Mouse (Mus musculus) heart, adult 2 months (tissue): ENCODE measurements at regions not wholly inside any gene's neighbourhood (a gene's known extent, or its start where the extent isn't known, plus 50 kb on each side); places are given as distances from the start of the nearest gene placed in this dataset.

Experiments
- DNase-seq, 2 experiments: peaks; one replicate each; pipeline ENCODE4 v3.0.0; 2021
- H3K27ac ChIP-seq: fragments of 200-600 bp; 2 replicates; pipeline ENCODE4 v1.8.1; 2022
- H3K27me3 ChIP-seq: fragments of 200-500 bp; 2 replicates; pipeline ENCODE4 v1.6.1; 2012; ENCODE audit warnings: mild to moderate bottlenecking, low read length, inconsistent platforms, mixed read lengths; ENCODE audit not compliant: control insufficient read depth, insufficient read depth
- H3K36me3 ChIP-seq: fragments of 200-500 bp; 2 replicates; pipeline ENCODE4 v1.6.1; 2012; ENCODE audit warnings: low read length, inconsistent platforms; ENCODE audit not compliant: control insufficient read depth, insufficient read depth
- H3K4me1 ChIP-seq: fragments of 200-500 bp; 2 replicates; pipeline ENCODE4 v1.6.1; 2011; ENCODE audit warnings: low read length; ENCODE audit not compliant: control insufficient read depth, insufficient read depth
- H3K4me3 ChIP-seq: fragments of 200-600 bp; 2 replicates; pipeline ENCODE4 v1.8.1; 2022
- H3K79me2 ChIP-seq: fragments of 200-500 bp; replicated peaks from 2 replicates; pipeline ENCODE4 v1.6.1; 2012; ENCODE audit warnings: mild to moderate bottlenecking, inconsistent platforms, low read length, moderate library complexity, mixed read lengths; ENCODE audit not compliant: control insufficient read depth, insufficient read depth
- H3K9ac ChIP-seq: fragments of 200-500 bp; 2 replicates; pipeline ENCODE4 v1.6.1; 2012; ENCODE audit warnings: low read depth, mild to moderate bottlenecking, control low read depth, inconsistent platforms, low read length, mixed read lengths
- CTCF ChIP-seq: fragments of 200-600 bp; IDR thresholded peaks from 2 replicates; pipeline ENCODE4 v1.8.1; 2022; ENCODE audit warnings: antibody characterized with exemption, mild to moderate bottlenecking, moderate library complexity
- EP300 ChIP-seq: fragments of 200-500 bp; IDR thresholded peaks from 2 replicates; pipeline ENCODE4 v1.6.1; 2011; ENCODE audit warnings: low read depth, low read length, control low read depth; ENCODE audit not compliant: insufficient read depth
- POLR2A ChIP-seq: fragments of 200-500 bp; IDR thresholded peaks from 2 replicates; pipeline ENCODE4 v1.6.1; 2011; ENCODE audit warnings: mild to moderate bottlenecking, low read depth, low read length, control low read depth; ENCODE audit not compliant: insufficient read depth
- WGBS: fragments of 180-500 bp; shearing (Covaris S2); methylation state at CpG from one replicate; pipeline ENCODE4 v1.1.7; 2018; 5-methylcytosine and 5-hydroxymethylcytosine counted together
- intact Hi-C: fragments of 180-260 bp; cut with DNase I; formaldehyde crosslinking; loops from one replicate; pipeline ENCODE4 v1.15.1; 2025

GRCm38 (mm10) chr9:113508821-113509220 lies 199.2 kb downstream of the Pdcd6ip start:
- DNase-seq, result no peak
- TF ChIP-seq CTCF, result no peak
- intact Hi-C loops, result no loop called here
- Histone ChIP-seq H3K9ac (no peak overlapping the region), H3K27me3 (no peaks in the 10 kb centered on the region), H3K36me3 (no peaks in the 10 kb centered on the region), H3K27ac (no peak overlapping the region), H3K4me3 (no peak overlapping the region), H3K4me1 (no peaks in the 10 kb centered on the region), H3K79me2 (no peaks in the 10 kb centered on the region)
- WGBS, result 76% methylated on average over 3 of the region's 3 CpGs

DNA sequence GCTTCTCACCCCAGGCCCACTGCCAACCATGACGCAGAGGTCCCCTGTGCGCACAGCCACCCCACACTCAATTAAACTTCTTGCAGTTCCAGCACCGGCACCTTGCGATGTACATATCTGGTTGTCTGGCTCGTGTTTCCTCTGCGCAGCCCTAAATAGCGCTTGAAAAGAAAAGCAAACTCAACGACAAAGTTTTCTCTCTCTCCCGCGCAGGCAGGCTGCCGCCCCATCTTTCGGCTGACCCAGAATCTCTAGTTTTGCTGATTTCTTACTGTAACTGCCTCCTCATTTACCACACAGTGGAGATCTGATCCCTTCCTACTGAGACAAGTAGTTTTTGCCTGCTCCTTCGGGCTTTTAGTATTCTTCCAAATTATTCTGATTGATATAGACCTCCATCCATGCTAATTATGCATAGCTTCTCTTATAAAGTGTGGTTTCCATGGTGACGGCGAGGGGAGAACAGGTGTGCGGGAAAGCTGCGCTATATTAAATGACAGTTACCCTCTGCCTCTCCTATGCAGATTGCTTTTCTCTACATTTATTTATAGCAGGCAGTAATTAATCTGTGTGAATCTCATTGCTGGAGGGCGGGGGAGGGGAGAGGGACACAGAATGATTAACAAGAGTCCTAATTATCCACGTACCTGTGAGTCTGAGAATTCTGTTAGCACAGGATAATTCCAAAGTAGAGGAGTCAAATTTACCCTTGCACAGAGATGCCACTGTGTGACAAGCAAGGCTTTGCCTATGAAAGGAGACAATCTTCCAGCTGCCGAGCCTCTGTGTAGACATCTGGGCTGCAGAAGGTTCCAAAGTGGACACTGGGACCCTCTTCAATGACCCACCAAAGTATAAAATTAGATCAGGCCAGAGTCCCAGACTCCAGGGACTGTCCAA lies 200.2 kb downstream of the Pdcd6ip start:
- Histone ChIP-seq H3K27ac (no peak overlapping the region), H3K36me3 (no peaks in the 10 kb centered on the region), H3K27me3 (no peaks in the 10 kb centered on the region), H3K4me1 (no peaks in the 10 kb centered on the region), H3K4me3 (no peak overlapping the region), H3K79me2 (no peaks in the 10 kb centered on the region), H3K9ac (no peak overlapping the region)
- no peak for DNase-seq
- intact Hi-C loops, result no loop called here
- WGBS, result 81% methylated on average over 20 of the region's 20 CpGs
- TF ChIP-seq EP300 (no peak), POLR2A (no peak), CTCF (no peak)

DNA sequence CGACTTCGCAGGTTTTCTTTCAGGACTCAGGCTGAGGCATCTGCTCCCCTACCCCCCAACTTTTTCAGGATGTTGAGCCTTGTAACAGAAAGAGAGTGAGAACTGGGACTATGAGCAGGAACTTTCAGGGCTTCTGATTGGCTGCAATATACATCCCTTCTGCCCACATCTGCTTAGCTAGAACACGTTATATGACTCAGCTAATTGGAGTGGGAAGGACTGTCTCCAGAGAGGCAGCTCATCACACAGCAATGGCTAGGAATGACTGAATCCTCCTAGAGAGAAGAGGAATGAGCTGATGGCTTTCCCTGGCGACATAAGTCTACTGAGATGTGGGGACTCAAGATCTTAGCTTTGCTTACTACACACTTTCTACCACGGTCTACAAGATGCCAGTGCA lies 208.8 kb downstream of the Pdcd6ip start:
- intact Hi-C loops, result no loop called here
- H3K9ac ChIP-seq, result no peak overlapping the region
- no peaks in the 10 kb centered on the region for H3K79me2 ChIP-seq
- no peak overlapping the region for H3K27ac ChIP-seq
- 72% methylated on average over 5 of the region's 5 CpGs for WGBS
- no peaks in the 10 kb centered on the region for H3K4me1 ChIP-seq
- no peaks in the 10 kb centered on the region for H3K27me3 ChIP-seq
- no peak for DNase-seq
- H3K4me3 ChIP-seq, result no peak overlapping the region
- TF ChIP-seq POLR2A (no peak), CTCF (no peak), EP300 (no peak)
- H3K36me3 ChIP-seq, result no peaks in the 10 kb centered on the region

DNA sequence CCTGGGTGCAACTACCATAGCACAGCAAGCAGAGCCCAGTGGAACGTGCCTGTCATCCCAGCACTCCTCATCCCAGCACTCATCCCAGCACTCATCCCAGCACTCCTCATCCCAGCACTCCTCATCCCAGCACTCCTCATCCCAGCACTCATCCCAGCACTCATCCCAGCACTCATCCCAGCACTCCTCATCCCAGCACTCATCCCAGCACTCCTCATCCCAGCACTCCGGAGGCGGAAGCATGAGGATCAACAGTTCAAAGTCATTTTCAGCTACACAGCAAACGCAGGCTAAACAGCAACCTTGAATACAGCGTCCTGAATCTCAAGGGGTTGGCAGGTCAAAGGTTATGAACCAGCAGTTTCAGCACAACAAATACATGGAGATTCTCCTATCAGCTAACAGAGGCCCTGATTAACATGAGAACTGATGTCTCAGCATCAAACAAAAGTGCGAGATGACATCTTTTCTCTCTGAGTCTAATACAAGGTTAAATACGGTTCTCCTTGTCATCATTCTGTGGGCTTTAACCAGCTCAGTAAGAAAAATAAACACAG lies 211.8 kb downstream of the Pdcd6ip start:
- 60% methylated on average over 7 of the region's 7 CpGs for WGBS
- Histone ChIP-seq H3K4me1 (no peaks in the 10 kb centered on the region), H3K4me3 (no peak overlapping the region), H3K79me2 (no peaks in the 10 kb centered on the region), H3K36me3 (no peaks in the 10 kb centered on the region), H3K27ac (no peak overlapping the region), H3K9ac (no peak overlapping the region), H3K27me3 (no peaks in the 10 kb centered on the region)
- TF ChIP-seq CTCF (no peak), POLR2A (no peak), EP300 (no peak)
- intact Hi-C loops, result no loop called here
- DNase-seq, result no peak

DNA sequence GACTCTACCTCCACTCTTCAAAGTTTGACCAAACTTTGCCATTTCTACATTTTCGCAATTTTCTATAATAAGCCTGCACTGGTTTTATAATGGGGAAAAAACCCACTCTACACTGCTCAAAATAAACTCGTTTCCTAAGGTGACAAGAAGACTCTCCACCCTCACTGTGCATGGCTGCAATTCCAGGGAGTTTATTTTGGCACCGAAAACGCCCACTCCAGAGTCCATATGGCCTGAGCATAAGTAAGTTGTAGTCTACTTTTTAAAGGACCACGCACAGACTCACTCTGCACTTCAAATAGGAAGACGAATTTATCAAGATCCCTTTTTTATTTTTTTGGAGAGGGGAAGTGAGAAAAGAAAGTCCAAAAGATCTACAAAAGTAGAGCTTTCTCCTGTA lies 219.4 kb downstream of the Pdcd6ip start:
- no peak overlapping the region for H3K9ac ChIP-seq
- intact Hi-C loops, result no loop called here
- H3K36me3 ChIP-seq, result no peaks in the 10 kb centered on the region
- no peak for DNase-seq
- H3K4me3 ChIP-seq, result no peak overlapping the region
- no peaks in the 10 kb centered on the region for H3K79me2 ChIP-seq
- no peak overlapping the region for H3K27ac ChIP-seq
- no peaks in the 10 kb centered on the region for H3K27me3 ChIP-seq
- TF ChIP-seq CTCF (no peak), EP300 (no peak), POLR2A (no peak)
- WGBS, result 56% methylated on average over 6 of the region's 6 CpGs
- H3K4me1 ChIP-seq, result no peaks in the 10 kb centered on the region

DNA sequence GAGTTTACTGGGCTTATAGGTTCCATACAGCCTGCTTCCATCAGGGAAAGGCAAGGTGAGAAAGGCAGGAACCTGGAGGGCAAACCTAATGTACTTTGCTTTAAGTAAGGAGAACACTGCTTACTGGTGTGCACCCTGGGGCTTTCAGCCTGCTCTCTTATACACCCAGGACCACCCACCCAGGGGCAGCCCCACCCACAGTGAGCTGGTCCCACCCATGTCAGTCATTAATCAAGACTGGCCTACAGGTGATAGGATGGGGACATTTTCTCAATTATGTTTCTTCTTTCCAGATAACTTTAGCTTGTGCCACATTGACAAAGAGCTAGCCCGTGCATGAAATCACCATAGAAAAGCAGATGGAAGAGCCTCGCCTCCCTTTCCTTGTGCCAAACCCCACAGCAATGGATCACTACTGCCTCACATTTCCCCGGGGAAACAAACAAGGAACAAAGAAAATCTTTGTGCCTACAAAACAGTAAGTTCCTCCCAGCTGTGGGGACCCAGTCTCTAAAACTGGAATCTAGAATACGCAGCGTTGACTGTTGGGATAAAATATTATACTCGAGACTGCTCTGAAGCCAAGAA lies 221.5 kb downstream of the Pdcd6ip start:
- TF ChIP-seq CTCF (no peak), EP300 (no peak), POLR2A (no peak)
- Histone ChIP-seq H3K27ac (no peak overlapping the region), H3K4me1 (no peaks in the 10 kb centered on the region), H3K27me3 (no peaks in the 10 kb centered on the region), H3K9ac (no peak overlapping the region), H3K36me3 (no peaks in the 10 kb centered on the region), H3K79me2 (no peaks in the 10 kb centered on the region), H3K4me3 (no peak overlapping the region)
- 66% methylated on average over 6 of the region's 6 CpGs for WGBS
- no peak for DNase-seq
- intact Hi-C loops, result no loop called here
